Mouse (Mus musculus) granulocyte monocyte progenitor cell, adult 5-6 weeks (primary cell): ENCODE measurements around the gene Vmn2r49. TPM values are rescaled to one million over a fixed set of nuclear protein-coding genes. Genes with fewer than 3 reads are reported as not detected.
"Not testable (repeated sequence)": the region's sequence is repeated elsewhere in the genome, so short reads cannot be mapped to it uniquely, and the experiment has no call there.

Experiments used
- ATAC-seq: replicated peaks from 2 replicates; pipeline ENCODE4 v1.8.0; 2016; ENCODE audit warnings: mild to moderate bottlenecking, moderate TSS enrichment, inconsistent platforms; ENCODE audit not compliant: poor library complexity, severe bottlenecking
- total RNA-seq, 2 experiments: library from RNA; stranded (forward) in 1 of 2; stranded (reverse) in 1 of 2; fragments of 200-712, 200-1000 nt in 1 of 2; fragments of >200 nt in 1 of 2; fragmentation: Nextera tagmentation in 1 of 2; gene quantifications; 2 replicates each; pipeline ENCODE4 v1.2.3; 2014 to 2017

Gene Vmn2r49
- total RNA-seq (2014; fragmentation: Nextera tagmentation) (not detected in 2 replicates), total RNA-seq (2017) (not detected in 2 replicates)

DNA sequence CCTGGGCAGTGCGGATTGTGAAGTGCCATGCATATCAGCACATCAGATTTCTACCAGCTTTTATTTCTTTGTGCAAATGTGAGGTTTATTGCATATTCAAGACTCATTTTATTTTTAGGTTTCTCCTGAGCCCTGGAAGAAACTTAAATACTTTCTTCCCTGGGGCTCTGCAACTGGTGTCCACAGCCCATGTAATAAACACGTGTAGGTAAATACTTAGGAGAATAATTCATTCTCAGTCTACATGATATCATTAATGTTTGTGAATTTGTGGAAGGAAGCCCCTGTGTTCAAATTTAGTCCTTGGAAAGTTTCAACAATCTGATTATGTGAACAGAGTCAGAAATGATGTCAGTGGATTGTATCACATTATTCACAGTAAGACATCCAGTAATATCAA lies at the start of gene Vmn2r49:
Gene Vmn2r49, minus strand, starts transcription at position 101 of the 400 bp plus-strand sequence.
- not testable (repeated sequence) for ATAC-seq

DNA sequence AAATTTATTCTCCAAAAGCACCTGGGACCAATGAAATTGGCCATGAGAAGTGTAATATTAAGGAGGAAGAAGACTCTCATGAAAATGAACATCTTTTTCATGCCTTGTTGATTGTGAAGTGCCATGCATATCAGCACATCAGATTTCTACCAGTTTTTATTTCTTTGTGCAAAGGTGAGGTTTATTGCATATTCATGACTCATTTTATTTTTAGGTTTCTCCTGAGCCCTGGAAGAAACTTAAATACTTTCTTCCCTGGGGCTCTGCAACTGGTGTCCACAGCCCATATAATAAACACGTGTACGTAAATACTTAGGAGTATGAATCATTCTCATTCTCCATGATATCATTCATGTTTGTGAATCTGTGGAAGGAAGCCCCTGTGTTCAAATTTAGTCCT lies 38.6 kb downstream of the Vmn2r49 start, which contains the start of gene Vmn2r48:
Gene Vmn2r48, minus strand, starts transcription at position 101 of the 400 bp plus-strand sequence.
- ATAC-seq, result not testable (repeated sequence)

Other genes starting within 250 kb of the Vmn2r49 start
- not detected in 2 replicates for gene Vmn2r46, start 221.7 kb downstream of the Vmn2r49 start, total RNA-seq (2014; fragmentation: Nextera tagmentation)
- gene Vmn2r46, start 221.7 kb downstream of the Vmn2r49 start, total RNA-seq (2017), result not detected in 2 replicates
- gene Vmn2r47, start 150.9 kb downstream of the Vmn2r49 start, total RNA-seq (2014; fragmentation: Nextera tagmentation), result not detected in 2 replicates
- gene Vmn2r47, start 150.9 kb downstream of the Vmn2r49 start, total RNA-seq (2017), result not detected in 2 replicates
- gene Vmn2r48, start 38.7 kb downstream of the Vmn2r49 start, total RNA-seq (2014; fragmentation: Nextera tagmentation), result not detected in 2 replicates
- not detected in 2 replicates for gene Vmn2r48, start 38.7 kb downstream of the Vmn2r49 start, total RNA-seq (2017)
- not detected in 2 replicates for gene Vmn2r50, start 61.0 kb upstream of the Vmn2r49 start, total RNA-seq (2014; fragmentation: Nextera tagmentation)
- gene Vmn2r50, start 61.0 kb upstream of the Vmn2r49 start, total RNA-seq (2017), result not detected in 2 replicates
- not detected in 2 replicates for gene Vmn2r51, start 113.5 kb upstream of the Vmn2r49 start, total RNA-seq (2014; fragmentation: Nextera tagmentation)
- not detected in 2 replicates for gene Vmn2r51, start 113.5 kb upstream of the Vmn2r49 start, total RNA-seq (2017)
- 0.17 TPM in 1 of 2 replicates, not detected in the other for gene Vmn2r52, start 184.3 kb upstream of the Vmn2r49 start, total RNA-seq (2014; fragmentation: Nextera tagmentation)
- gene Vmn2r52, start 184.3 kb upstream of the Vmn2r49 start, total RNA-seq (2017), result not detected in 2 replicates